Mouse (Mus musculus) 3T3-L1 (cell line): ENCODE measurements around the gene Guca1a.
"Not testable (repeated sequence)": the region's sequence is repeated elsewhere in the genome, so short reads cannot be mapped to it uniquely, and the experiment has no call there.

Source experiments
- DNase-seq: peaks from one replicate; pipeline ENCODE4 v3.0.0-alpha.2; 2015; ENCODE audit warnings: low read depth, low spot score

Gene Guca1a

GRCm38 (mm10) chr17:47400451-47400850 is at the start of gene Guca1a:
Gene Guca1a (minus strand): TSS chr17:47400584.
- no peak for DNase-seq

GRCm38 (mm10) chr17:47449432-47449831 is 49.0 kb upstream of the Guca1a start:
- no peak for DNase-seq

GRCm38 (mm10) chr17:47448523-47449372 is 48.4 kb upstream of the Guca1a start:
- DNase-seq: no peak

- DNase-seq: no peak
Measured at GRCm38 (mm10) chr17:47446561-47446960, 46.2 kb upstream of the Guca1a start.

GRCm38 (mm10) chr17:47446025-47446424 is 45.6 kb upstream of the Guca1a start:
- no peak for DNase-seq

- DNase-seq: no peak
Measured at GRCm38 (mm10) chr17:47445518-47445917, 45.1 kb upstream of the Guca1a start.

- no peak for DNase-seq
Measured at GRCm38 (mm10) chr17:47444113-47444512, 43.7 kb upstream of the Guca1a start.

GRCm38 (mm10) chr17:47442271-47442670 is 41.9 kb upstream of the Guca1a start:
- no peak for DNase-seq

GRCm38 (mm10) chr17:47441296-47442051 is 41.1 kb upstream of the Guca1a start:
- no peak for DNase-seq

GRCm38 (mm10) chr17:47440359-47440890 is 40.0 kb upstream of the Guca1a start:
- peak; percentile 40 for DNase-seq

GRCm38 (mm10) chr17:47439396-47440028 is 39.1 kb upstream of the Guca1a start:
- no peak for DNase-seq

GRCm38 (mm10) chr17:47438611-47439010 is 38.2 kb upstream of the Guca1a start:
- DNase-seq: no peak

- DNase-seq: no peak
Measured at GRCm38 (mm10) chr17:47436907-47437547, 36.6 kb upstream of the Guca1a start, which contains the start of gene 1700001C19Rik. Gene 1700001C19Rik (minus strand): TSS chr17:47437376.

- DNase-seq: no peak
Measured at GRCm38 (mm10) chr17:47436156-47436906, 35.9 kb upstream of the Guca1a start, which contains the start of gene AI661453. Gene AI661453 (plus strand): TSS chr17:47436615.

GRCm38 (mm10) chr17:47430815-47431214 is 30.4 kb upstream of the Guca1a start:
- DNase-seq: peak; percentile 26

GRCm38 (mm10) chr17:47428831-47429304 is 28.5 kb upstream of the Guca1a start:
- DNase-seq: peak; percentile 47

GRCm38 (mm10) chr17:47427316-47427715 is 26.9 kb upstream of the Guca1a start:
- peak; percentile 16 for DNase-seq

GRCm38 (mm10) chr17:47424186-47424585 is 23.8 kb upstream of the Guca1a start:
- DNase-seq: no peak

- not testable (repeated sequence) for DNase-seq
Measured at GRCm38 (mm10) chr17:47422616-47423015, 22.2 kb upstream of the Guca1a start.

- no peak for DNase-seq
Measured at GRCm38 (mm10) chr17:47421566-47421965, 21.2 kb upstream of the Guca1a start.
